Mouse (Mus musculus) limb, embryonic 15.5 days (tissue): ENCODE results near the gene 4931414P19Rik. TPM values are rescaled to one million over a fixed set of nuclear protein-coding genes. Genes with fewer than 3 reads are reported as not detected.
A peak's percentile ranks its signal among the peaks of the same experiment; 100 is the strongest.

Experiments
- ATAC-seq: fragments of 200-750 bp; cut with Nextera tagmentation; 2 replicates; pipeline ENCODE4 v1.8.0; 2017; ENCODE audit warnings: low read depth, moderate TSS enrichment; ENCODE audit not compliant: insufficient number of reproducible peaks, low FRiP score, low TSS enrichment
- H3K27ac ChIP-seq: fragments of 300-500 bp; sonication (generic); 2 replicates; pipeline ENCODE4 v1.5.1; 2015; ENCODE audit warnings: moderate library complexity, mild to moderate bottlenecking, inconsistent platforms
- H3K27me3 ChIP-seq: fragments of 300-500 bp; sonication (generic); 2 replicates; pipeline ENCODE4 v1.6.1; 2015; ENCODE audit warnings: inconsistent platforms
- H3K36me3 ChIP-seq: fragments of 300-500 bp; sonication (generic); 2 replicates; pipeline ENCODE4 v1.6.1; 2015; ENCODE audit warnings: inconsistent platforms
- H3K4me1 ChIP-seq: fragments of 300-500 bp; sonication (generic); 2 replicates; pipeline ENCODE4 v1.6.1; 2015; ENCODE audit warnings: inconsistent platforms
- H3K4me2 ChIP-seq: fragments of 300-500 bp; sonication (generic); 2 replicates; pipeline ENCODE4 v1.6.1; 2015; ENCODE audit warnings: mild to moderate bottlenecking, inconsistent platforms
- H3K4me3 ChIP-seq: fragments of 300-500 bp; sonication (generic); 2 replicates; pipeline ENCODE4 v1.5.1; 2015; ENCODE audit warnings: mild to moderate bottlenecking, inconsistent platforms
- H3K9ac ChIP-seq: fragments of 300-500 bp; sonication (generic); 2 replicates; pipeline ENCODE4 v1.6.1; 2015; ENCODE audit warnings: inconsistent platforms
- H3K9me3 ChIP-seq: fragments of 300-500 bp; sonication (generic); 2 replicates; pipeline ENCODE4 v1.6.1; 2016; ENCODE audit warnings: inconsistent platforms
- WGBS: fragments of 180-500 bp; shearing (Covaris S2); methylation state at CpG from one replicate; pipeline ENCODE4 v1.1.7; 2015; 5-methylcytosine and 5-hydroxymethylcytosine counted together
- polyA plus RNA-seq: library from polyadenylated mRNA; unstranded; fragments of >200 nt; fragmentation: Nextera tagmentation; extraction: Ambion mirVana; gene quantifications from 2 replicates; pipeline ENCODE4 v1.2.1, GENCODE M21; 2015

4931414P19Rik gene
- polyA plus RNA-seq, 1 experiment from 2014 or later = 5.8 TPM

DNA sequence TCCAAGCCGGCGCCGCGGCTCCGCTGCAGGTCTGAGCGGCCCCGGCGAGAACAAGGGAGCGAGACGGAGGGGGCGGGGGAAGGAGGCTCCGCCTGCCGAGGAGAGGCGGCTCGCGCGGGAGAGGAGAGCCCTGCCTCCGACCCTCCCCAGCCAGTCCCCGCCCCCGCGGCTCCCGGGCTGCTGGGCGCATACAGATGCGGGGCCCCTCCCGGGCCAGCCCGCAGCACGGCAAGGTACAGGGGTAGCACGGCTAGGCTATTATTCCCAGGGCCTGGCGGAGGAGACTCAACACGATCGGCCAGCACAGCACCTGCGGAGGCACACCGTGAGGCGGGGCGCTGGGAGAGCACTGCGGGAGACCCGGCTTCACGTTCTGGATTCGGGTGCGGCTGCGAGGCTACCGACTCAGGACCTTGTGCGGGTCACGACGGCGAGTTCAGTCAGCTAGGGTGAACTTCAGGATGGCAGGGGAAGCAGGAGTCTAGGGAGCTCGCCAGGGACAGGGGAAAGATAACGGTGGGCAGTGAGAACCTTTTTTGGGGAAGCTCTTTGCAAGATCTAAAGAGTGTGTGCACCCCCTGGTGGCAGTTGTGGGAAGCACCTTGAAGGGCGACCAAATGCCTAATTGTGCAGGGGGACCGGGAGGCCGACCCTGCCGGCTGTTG is 35.6 kb upstream of the 4931414P19Rik start, which contains the start of gene Cdh24:
Cdh24 (minus strand) TSS at position 60 of the 665 bp plus-strand sequence.
- Histone ChIP-seq H3K27me3 (no peaks in the 10 kb centered on the region), H3K27ac (peak within 1 kb of the TSS; percentile 82), H3K4me1 (peaks cover 17% of the 10 kb centered on the region), H3K9ac (peak within 1 kb of the TSS; percentile 84), H3K36me3 (peaks cover 68% of the 10 kb centered on the region), H3K4me2 (peak within 1 kb of the TSS; percentile 97), H3K9me3 (no peaks in the 10 kb centered on the region), H3K4me3 (peak within 1 kb of the TSS; percentile 68)
- under 1% methylated on average over 34 of the region's 52 CpGs for WGBS
- ATAC-seq = peak; percentile 87

DNA sequence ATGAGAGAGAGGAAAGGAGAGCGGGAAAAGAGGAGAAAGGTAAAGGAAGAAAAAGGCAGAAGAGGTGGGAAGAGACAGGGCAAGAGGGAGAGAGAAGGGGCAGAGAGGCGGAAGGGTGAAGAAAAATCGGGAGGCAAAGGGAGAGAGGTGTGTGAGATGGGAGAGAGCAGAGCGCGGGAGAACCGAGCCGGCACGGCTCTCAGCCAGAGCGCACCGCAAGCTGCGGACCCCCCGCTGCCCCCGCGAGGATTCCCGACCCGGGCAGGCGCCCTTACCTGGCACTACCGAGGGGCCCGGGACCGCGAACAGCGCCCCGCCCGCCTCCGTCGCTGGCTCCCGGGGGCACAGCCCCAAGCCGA is 35.1 kb upstream of the 4931414P19Rik start, which contains the start of gene Gm17606:
Gm17606 (plus strand) TSS at position 7 of the 359 bp plus-strand sequence.
- Histone ChIP-seq H3K27me3 (no peaks in the 10 kb centered on the region), H3K4me3 (peak within 1 kb of the TSS; percentile 68), H3K9ac (peak within 1 kb of the TSS; percentile 84), H3K27ac (peak within 1 kb of the TSS; percentile 82), H3K9me3 (no peaks in the 10 kb centered on the region), H3K4me2 (peak within 1 kb of the TSS; percentile 97), H3K4me1 (peaks cover 17% of the 10 kb centered on the region), H3K36me3 (peaks cover 68% of the 10 kb centered on the region)
- ATAC-seq = peak; percentile 7; the same call in 1 of the 2 replicates
- under 1% methylated on average over 28 of the region's 28 CpGs for WGBS

DNA sequence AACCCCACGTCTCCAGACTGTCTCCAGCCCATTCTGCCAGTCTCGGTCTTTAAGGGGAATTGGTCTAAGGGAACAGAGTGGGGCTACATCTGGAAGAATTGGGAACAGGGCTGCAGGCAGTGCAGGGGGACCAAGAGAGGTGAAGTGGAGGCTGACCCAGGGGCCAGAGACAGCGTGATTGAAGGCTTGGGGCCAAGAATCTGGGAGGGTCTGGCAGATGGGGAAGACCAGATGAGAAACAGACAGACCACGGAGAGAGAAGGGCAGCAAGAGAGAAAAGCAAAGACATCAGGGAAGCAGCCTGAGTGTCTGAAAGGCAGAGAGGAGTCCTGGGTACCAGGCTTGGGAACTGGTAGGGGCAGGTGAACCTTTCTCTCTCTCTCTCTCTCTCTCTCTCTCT is 34.3 kb upstream of the 4931414P19Rik start:
- H3K4me3 ChIP-seq = peak overlapping the region; percentile 68
- H3K27ac ChIP-seq = no peak overlapping the region
- H3K9me3 ChIP-seq = no peaks in the 10 kb centered on the region
- H3K27me3 ChIP-seq = no peaks in the 10 kb centered on the region
- ATAC-seq = no peak
- peaks cover 17% of the 10 kb centered on the region for H3K4me1 ChIP-seq
- 16% methylated on average over 4 of the region's 4 CpGs for WGBS
- no peak overlapping the region for H3K9ac ChIP-seq
- peaks cover 65% of the 10 kb centered on the region for H3K36me3 ChIP-seq
- H3K4me2 ChIP-seq = peak overlapping the region; percentile 97

DNA sequence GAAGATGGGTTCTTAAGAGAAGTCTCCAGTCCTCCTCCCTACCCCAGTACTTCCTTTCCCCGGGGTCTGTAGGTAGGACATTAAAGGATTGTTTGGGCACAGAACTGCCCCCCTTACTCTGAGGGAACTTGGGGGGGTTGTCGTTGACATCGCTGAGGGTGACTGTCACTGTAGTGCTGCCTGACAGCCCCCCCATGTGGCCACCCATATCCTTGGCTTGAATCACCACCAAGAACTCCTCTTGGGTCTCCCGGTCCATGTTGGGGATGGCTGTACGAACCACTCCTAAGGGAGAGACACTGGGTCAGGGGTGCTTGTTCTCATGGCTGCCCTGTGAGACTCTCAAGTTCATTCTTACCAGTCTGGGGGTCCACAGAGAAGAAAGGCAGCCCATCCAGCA is 32.4 kb upstream of the 4931414P19Rik start:
- Histone ChIP-seq H3K4me1 (peaks cover 17% of the 10 kb centered on the region), H3K9me3 (no peaks in the 10 kb centered on the region), H3K27ac (no peak overlapping the region), H3K4me3 (no peak overlapping the region), H3K27me3 (no peaks in the 10 kb centered on the region), H3K36me3 (peaks cover 58% of the 10 kb centered on the region), H3K4me2 (no peak overlapping the region), H3K9ac (no peak overlapping the region)
- 80% methylated on average over 5 of the region's 5 CpGs for WGBS
- no peak for ATAC-seq

DNA sequence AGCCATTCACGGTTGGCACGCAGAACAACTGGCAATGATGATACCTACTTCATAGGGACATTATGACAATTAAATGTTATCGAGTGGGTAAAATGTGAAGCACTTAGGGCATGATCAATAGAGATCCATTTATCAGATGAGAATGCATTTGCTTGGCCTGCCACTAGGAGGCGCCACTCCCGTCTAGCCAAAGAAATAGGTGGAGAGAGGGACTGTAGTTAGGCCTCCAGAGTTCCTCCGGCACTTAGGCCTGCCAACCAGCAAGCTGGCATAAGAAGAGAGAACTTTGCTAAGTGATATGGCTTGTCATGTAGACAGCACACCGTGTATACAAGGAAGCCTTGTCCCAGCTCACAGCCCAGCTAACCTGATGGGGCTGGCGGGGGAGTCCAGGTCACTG is 31.2 kb upstream of the 4931414P19Rik start:
- Histone ChIP-seq H3K9ac (no peak overlapping the region), H3K27me3 (no peaks in the 10 kb centered on the region), H3K36me3 (peaks cover 60% of the 10 kb centered on the region), H3K27ac (no peak overlapping the region), H3K9me3 (no peaks in the 10 kb centered on the region), H3K4me3 (no peak overlapping the region), H3K4me1 (peaks cover 17% of the 10 kb centered on the region), H3K4me2 (no peak overlapping the region)
- WGBS = 52% methylated on average over 8 of the region's 8 CpGs
- ATAC-seq = no peak

DNA sequence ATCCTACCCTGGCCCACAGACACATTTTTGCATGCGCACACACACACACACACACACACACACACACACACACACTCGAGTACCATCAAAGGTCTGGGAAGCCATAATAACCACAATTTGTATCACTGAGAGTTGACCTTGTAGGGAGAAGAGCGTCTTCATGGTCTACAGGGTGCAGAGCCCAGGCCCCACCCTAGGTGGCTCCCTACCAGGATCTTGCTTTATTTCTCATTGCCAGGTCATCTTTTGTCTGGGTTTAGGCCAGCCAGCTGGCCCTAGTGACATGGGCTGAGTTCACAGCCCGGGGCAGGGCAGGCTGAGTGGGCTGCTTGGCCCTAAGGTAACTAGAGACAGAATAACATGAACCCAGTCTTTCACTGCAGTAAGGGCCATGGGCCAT is 28.4 kb upstream of the 4931414P19Rik start:
- H3K4me3 ChIP-seq = no peak overlapping the region
- no peak overlapping the region for H3K4me2 ChIP-seq
- no peak for ATAC-seq
- H3K36me3 ChIP-seq = peaks cover 68% of the 10 kb centered on the region
- no peak overlapping the region for H3K9ac ChIP-seq
- H3K27ac ChIP-seq = no peak overlapping the region
- peaks cover 3% of the 10 kb centered on the region for H3K4me1 ChIP-seq
- no peaks in the 10 kb centered on the region for H3K27me3 ChIP-seq
- H3K9me3 ChIP-seq = no peaks in the 10 kb centered on the region
- 84% methylated on average over 4 of the region's 4 CpGs for WGBS

DNA sequence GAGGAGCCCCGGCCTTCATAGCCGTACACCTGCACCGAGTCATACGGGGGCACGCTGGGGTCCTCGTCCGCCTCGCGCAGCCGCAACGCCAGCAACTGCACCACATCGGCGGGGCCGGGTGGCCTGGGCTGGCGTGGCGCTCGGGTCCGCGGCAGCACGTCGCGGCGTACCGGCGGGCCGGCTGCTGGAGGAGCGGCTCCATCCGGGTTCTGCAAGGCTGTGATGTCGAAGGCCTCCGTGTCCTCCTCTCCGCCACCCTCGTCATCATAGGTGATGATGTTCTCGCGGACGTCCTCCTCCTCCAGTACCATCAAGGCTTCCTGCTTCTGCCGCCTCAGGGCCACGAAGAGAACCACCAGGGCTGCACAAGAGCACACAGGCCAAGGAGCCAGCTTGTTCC is 26.5 kb upstream of the 4931414P19Rik start:
- Histone ChIP-seq H3K9ac (no peak overlapping the region), H3K36me3 (peaks cover 50% of the 10 kb centered on the region), H3K9me3 (no peaks in the 10 kb centered on the region), H3K27ac (no peak overlapping the region), H3K4me2 (no peak overlapping the region), H3K4me3 (no peak overlapping the region), H3K27me3 (no peaks in the 10 kb centered on the region), H3K4me1 (no peaks in the 10 kb centered on the region)
- 87% methylated on average over 37 of the region's 37 CpGs for WGBS
- ATAC-seq = no peak

DNA sequence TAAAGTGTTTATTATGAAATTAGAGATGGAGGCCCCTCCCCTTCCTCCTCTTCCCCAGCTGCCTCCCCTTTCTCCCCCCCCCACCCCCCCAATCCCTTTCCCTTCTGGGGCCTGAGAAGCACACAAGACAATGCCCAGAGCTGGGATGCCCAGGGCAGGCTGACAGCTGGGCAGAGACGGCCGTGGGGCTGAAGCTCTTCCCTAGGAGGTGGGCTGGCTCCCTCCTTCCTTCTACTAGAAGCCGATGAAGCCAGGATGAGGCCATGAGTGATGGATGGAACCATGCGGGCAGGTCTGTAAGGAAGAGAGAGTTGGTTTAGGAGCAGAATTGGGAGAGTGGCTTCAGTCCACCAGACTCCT is 25.4 kb upstream of the 4931414P19Rik start:
- ATAC-seq = no peak
- no peaks in the 10 kb centered on the region for H3K4me1 ChIP-seq
- no peaks in the 10 kb centered on the region for H3K9me3 ChIP-seq
- H3K36me3 ChIP-seq = peaks cover 41% of the 10 kb centered on the region
- H3K27ac ChIP-seq = no peak overlapping the region
- no peaks in the 10 kb centered on the region for H3K27me3 ChIP-seq
- WGBS = 69% methylated on average over 4 of the region's 4 CpGs
- no peak overlapping the region for H3K9ac ChIP-seq
- H3K4me2 ChIP-seq = no peak overlapping the region
- H3K4me3 ChIP-seq = no peak overlapping the region

DNA sequence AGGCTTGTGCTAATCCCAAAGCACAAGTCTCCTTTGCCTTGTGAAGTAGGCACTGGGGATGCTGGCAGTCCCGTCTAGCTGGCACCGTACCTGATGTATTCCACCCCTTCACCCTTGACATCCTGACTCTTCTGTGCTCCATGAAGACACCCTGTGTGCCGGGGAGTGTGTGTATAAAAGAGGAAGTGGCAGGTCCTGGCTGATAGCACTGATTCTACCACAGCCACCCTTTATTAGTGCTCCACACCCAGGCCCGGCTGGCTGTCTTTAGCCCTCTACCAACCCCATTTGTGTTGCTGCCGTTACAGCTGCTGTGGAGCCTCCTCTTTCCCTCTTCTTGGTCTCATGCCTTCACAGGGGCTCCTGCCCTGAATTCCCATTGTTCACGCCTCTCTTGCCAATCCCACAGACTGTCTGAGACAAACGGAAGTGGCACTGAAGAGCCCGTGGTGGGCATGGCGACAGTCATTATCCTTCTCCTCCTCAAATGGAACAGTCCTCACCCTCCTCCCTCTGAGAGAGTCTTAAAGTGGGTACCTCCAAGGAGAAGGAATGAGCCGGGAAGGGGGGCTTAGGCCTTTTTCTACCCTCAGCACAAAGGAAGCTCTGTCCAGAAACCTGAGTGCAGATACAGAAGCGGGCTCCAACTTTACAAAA is 24.9 kb upstream of the 4931414P19Rik start:
- H3K27ac ChIP-seq = no peak overlapping the region

DNA sequence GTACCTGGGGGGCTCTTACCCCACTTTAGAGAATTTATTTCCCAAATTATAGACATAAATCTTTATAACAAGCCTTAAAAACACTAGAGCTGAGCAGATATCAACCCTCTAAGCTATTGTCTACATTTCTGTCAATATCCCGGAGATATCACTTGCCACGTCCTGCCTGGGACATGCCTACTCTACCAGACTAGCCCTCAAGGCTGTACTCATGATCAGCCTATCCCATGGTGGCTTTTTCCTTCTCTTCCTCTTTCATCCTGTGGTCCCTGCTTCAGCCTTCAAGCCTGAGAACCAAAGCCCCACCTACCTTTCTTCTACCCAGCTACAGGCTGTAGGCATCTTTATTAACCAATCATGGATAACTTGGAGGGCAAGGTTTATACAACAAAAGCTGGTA is 24.0 kb upstream of the 4931414P19Rik start:
- Histone ChIP-seq H3K9ac (no peak overlapping the region), H3K36me3 (peaks cover 33% of the 10 kb centered on the region), H3K27me3 (no peaks in the 10 kb centered on the region), H3K9me3 (no peaks in the 10 kb centered on the region), H3K4me1 (no peaks in the 10 kb centered on the region), H3K4me3 (no peak overlapping the region), H3K27ac (no peak overlapping the region), H3K4me2 (no peak overlapping the region)
- no peak for ATAC-seq
- 75% methylated on average over 2 of the region's 2 CpGs for WGBS

More for the DNA sequence above, 24.9 kb upstream of the 4931414P19Rik start:
- H3K9ac ChIP-seq = no peak overlapping the region
- no peaks in the 10 kb centered on the region for H3K27me3 ChIP-seq
- no peaks in the 10 kb centered on the region for H3K4me1 ChIP-seq
- peaks cover 36% of the 10 kb centered on the region for H3K36me3 ChIP-seq
- no peak overlapping the region for H3K4me2 ChIP-seq
- ATAC-seq = no peak
- 72% methylated on average over 11 of the region's 11 CpGs for WGBS
- no peak overlapping the region for H3K4me3 ChIP-seq
- H3K9me3 ChIP-seq = no peaks in the 10 kb centered on the region

DNA sequence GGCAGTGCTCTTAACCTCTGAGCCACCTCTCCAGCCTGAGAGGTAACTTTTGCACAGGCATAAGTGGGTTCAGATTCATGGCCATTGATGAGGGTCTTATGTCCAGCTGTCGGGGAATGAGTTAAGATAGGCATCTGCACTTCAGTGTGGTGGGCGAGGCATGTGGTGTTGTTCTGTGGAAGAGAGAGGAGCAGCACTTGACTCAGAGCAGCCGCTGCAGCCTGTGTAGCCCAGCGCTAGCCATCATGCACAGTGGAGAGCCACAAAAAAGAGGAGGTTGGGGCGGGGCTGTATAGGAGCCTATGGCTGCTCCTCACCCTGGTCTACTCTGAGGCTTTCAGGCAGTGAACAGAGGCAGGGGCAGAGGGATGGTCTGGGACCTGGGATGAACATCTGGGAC is 22.3 kb upstream of the 4931414P19Rik start:
- H3K4me1 ChIP-seq = no peaks in the 10 kb centered on the region
- H3K27ac ChIP-seq = no peak overlapping the region
- no peak overlapping the region for H3K4me3 ChIP-seq
- WGBS = 74% methylated on average over 5 of the region's 5 CpGs
- no peaks in the 10 kb centered on the region for H3K9me3 ChIP-seq
- H3K4me2 ChIP-seq = no peak overlapping the region
- no peak for ATAC-seq
- peak overlapping the region; percentile 10; the same call in 1 of the 2 replicates for H3K9ac ChIP-seq
- peaks cover 20% of the 10 kb centered on the region for H3K36me3 ChIP-seq
- H3K27me3 ChIP-seq = no peaks in the 10 kb centered on the region

DNA sequence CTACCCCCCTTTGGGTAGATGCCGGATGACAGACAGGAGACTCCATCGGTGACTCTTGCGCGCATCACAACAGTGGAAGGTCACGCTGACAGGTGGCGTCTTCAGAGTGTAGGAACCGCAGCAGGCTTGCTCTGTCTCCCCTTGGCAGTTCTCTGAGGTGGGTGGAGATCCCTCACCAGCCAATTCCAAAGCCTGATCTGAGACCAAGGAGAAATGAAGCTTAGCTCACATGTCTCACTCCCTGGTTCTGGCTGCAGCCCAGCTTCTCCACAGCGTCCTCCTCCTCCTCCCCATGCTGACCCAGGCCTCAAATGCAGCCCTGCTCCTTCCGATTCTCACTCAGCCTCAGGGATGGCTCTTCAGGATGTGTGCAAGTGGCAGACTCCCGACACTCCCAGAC is 19.2 kb upstream of the 4931414P19Rik start:
- H3K9ac ChIP-seq = 0 out of 2 replicates have a peak overlapping the region, but pooled peaks have one; percentile 4
- WGBS = 75% methylated on average over 10 of the region's 10 CpGs

More for the DNA sequence above, 19.2 kb upstream of the 4931414P19Rik start:
- Histone ChIP-seq H3K4me2 (no peak overlapping the region), H3K27ac (no peak overlapping the region), H3K4me1 (no peaks in the 10 kb centered on the region), H3K36me3 (no peaks in the 10 kb centered on the region), H3K27me3 (no peaks in the 10 kb centered on the region), H3K9me3 (no peaks in the 10 kb centered on the region), H3K4me3 (no peak overlapping the region)
- ATAC-seq = no peak
